Mouse (Mus musculus): ENCODE results near the gene Epha1. TPM values are rescaled to one million over a fixed set of nuclear protein-coding genes. Genes with fewer than 3 reads are reported as not detected.

Epha1 gene
- polyA plus RNA-seq, 1 experiment from 2014 or later, result 4.3 TPM

GRCm38 (mm10) chr6:42354076-42355019 is 18.7 kb downstream of the Epha1 start:
- DNase-seq (ENCODE audit: low spot score) (peak; percentile 85), ATAC-seq (ENCODE audit: low read depth) (no peak)
- no peak overlapping the region for H3K4me3 ChIP-seq (ENCODE audit: low read depth, low read length)
- peaks cover 72% of the 10 kb centered on the region for H3K36me3 ChIP-seq (ENCODE audit: control insufficient read depth, insufficient read depth, low read length)
- no peaks in the 10 kb centered on the region for H3K27me3 ChIP-seq (replicated peaks; ENCODE audit: control insufficient read depth, insufficient read depth, low read length)
- H3K27ac ChIP-seq (replicated peaks; ENCODE audit: low read depth, low read length), result no peak overlapping the region
- peaks cover 35% of the 10 kb centered on the region for H3K4me1 ChIP-seq (ENCODE audit: control insufficient read depth, insufficient read depth, low read length)
- H3K4me2 ChIP-seq (ENCODE audit: low read depth, low read length), result peak overlapping the region; percentile 90; the same call in 1 of the 2 replicates
- H3K9me3 ChIP-seq (ENCODE audit: control insufficient read depth, low read length), result no peaks in the 10 kb centered on the region
- 0 out of 2 replicates have a peak overlapping the region, but pooled peaks have one; percentile 2 for H3K9ac ChIP-seq (ENCODE audit: low read depth, low read length)
- 47% methylated on average over 11 of the region's 11 CpGs for WGBS

DNA sequence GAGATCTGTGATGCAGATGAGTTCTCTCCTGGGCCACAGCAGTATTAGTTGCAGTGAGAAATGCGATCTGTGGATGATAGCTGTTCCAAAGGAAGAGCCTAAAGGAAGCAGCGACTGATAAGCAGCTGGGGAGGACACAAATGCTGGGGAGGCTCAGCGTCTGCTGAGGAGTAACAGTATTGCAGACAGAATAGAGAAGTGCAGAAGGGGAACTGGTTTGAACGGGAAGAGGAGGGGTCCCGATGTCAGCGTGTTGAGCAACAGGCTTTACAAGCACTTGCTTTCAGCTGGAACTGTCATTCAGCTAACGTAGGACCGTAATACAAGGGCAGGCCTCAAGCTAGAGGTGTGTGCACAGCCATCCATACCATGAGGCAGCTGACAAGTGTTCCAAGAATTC is 19.9 kb downstream of the Epha1 start:
- Histone ChIP-seq H3K27ac (replicated peaks; ENCODE audit: low read depth, low read length) (no peak overlapping the region; the same call in 1 of the 2 replicates), H3K9me3 (ENCODE audit: control insufficient read depth, low read length) (no peaks in the 10 kb centered on the region), H3K9ac (ENCODE audit: low read depth, low read length) (no peak overlapping the region), H3K4me1 (ENCODE audit: control insufficient read depth, insufficient read depth, low read length) (peaks cover 35% of the 10 kb centered on the region), H3K4me3 (ENCODE audit: low read depth, low read length) (no peak overlapping the region), H3K4me2 (ENCODE audit: low read depth, low read length) (peak overlapping the region; percentile 90), H3K36me3 (ENCODE audit: control insufficient read depth, insufficient read depth, low read length) (peaks cover 60% of the 10 kb centered on the region), H3K27me3 (replicated peaks; ENCODE audit: control insufficient read depth, insufficient read depth, low read length) (no peaks in the 10 kb centered on the region)
- ATAC-seq (ENCODE audit: low read depth), result no peak
- WGBS, result 67% methylated on average over 8 of the region's 8 CpGs
- peak; percentile 58 for DNase-seq (ENCODE audit: low spot score)

DNA sequence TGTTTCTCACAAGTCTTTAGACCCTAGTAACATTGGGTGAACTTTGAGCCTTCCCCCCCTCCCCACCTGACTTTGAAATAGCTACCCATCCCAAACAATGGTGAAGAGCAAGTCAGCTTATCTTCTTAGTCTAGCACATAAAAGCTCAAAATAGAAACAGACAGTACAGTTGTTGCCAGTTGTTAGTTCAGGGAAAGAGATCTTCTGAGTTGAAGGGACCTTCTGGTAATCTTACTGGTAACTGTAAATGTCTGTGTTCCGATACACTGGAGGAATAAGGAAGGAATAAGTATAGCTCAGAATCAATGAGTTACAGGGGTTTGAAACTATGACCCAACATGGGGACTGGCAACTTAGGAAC is 20.6 kb downstream of the Epha1 start:
- no peak for ATAC-seq (ENCODE audit: low read depth)

GRCm38 (mm10) chr6:42351776-42352485 is 21.1 kb downstream of the Epha1 start:
- ATAC-seq (ENCODE audit: low read depth), result no peak
- peak overlapping the region; percentile 85 for H3K4me3 ChIP-seq (ENCODE audit: low read depth, low read length)
- H3K9me3 ChIP-seq (ENCODE audit: control insufficient read depth, low read length), result no peaks in the 10 kb centered on the region
- DNase-seq (ENCODE audit: low spot score), result no peak
- H3K4me1 ChIP-seq (ENCODE audit: control insufficient read depth, insufficient read depth, low read length), result peaks cover 35% of the 10 kb centered on the region
- WGBS, result 74% methylated on average over 7 of the region's 7 CpGs
- peak overlapping the region; percentile 95; the same call in 1 of the 2 replicates for H3K9ac ChIP-seq (ENCODE audit: low read depth, low read length)
- H3K36me3 ChIP-seq (ENCODE audit: control insufficient read depth, insufficient read depth, low read length), result peaks cover 48% of the 10 kb centered on the region
- H3K27ac ChIP-seq (replicated peaks; ENCODE audit: low read depth, low read length), result no peak overlapping the region
- no peaks in the 10 kb centered on the region for H3K27me3 ChIP-seq (replicated peaks; ENCODE audit: control insufficient read depth, insufficient read depth, low read length)
- peak overlapping the region; percentile 90 for H3K4me2 ChIP-seq (ENCODE audit: low read depth, low read length)

More for the DNA sequence above, 20.6 kb downstream of the Epha1 start:
- Histone ChIP-seq H3K36me3 (ENCODE audit: control insufficient read depth, insufficient read depth, low read length) (peaks cover 53% of the 10 kb centered on the region), H3K9ac (ENCODE audit: low read depth, low read length) (no peak overlapping the region), H3K4me1 (ENCODE audit: control insufficient read depth, insufficient read depth, low read length) (peaks cover 35% of the 10 kb centered on the region), H3K27ac (replicated peaks; ENCODE audit: low read depth, low read length) (no peak overlapping the region; the same call in 1 of the 2 replicates), H3K27me3 (replicated peaks; ENCODE audit: control insufficient read depth, insufficient read depth, low read length) (no peaks in the 10 kb centered on the region), H3K4me3 (ENCODE audit: low read depth, low read length) (peak overlapping the region; percentile 85; the same call in 1 of the 2 replicates), H3K4me2 (ENCODE audit: low read depth, low read length) (peak overlapping the region; percentile 90), H3K9me3 (ENCODE audit: control insufficient read depth, low read length) (no peaks in the 10 kb centered on the region)
- DNase-seq (ENCODE audit: low spot score), result no peak
- WGBS, result 88% methylated on average over 1 of the region's 1 CpGs

- 43% methylated on average over 11 of the region's 13 CpGs for WGBS
- Histone ChIP-seq H3K4me3 (ENCODE audit: low read depth, low read length) (peak overlapping the region; percentile 85), H3K9me3 (ENCODE audit: control insufficient read depth, low read length) (no peaks in the 10 kb centered on the region), H3K27ac (replicated peaks; ENCODE audit: low read depth, low read length) (peak overlapping the region; percentile 95; the same call in 1 of the 2 replicates), H3K36me3 (ENCODE audit: control insufficient read depth, insufficient read depth, low read length) (peaks cover 40% of the 10 kb centered on the region), H3K4me1 (ENCODE audit: control insufficient read depth, insufficient read depth, low read length) (peaks cover 35% of the 10 kb centered on the region), H3K4me2 (ENCODE audit: low read depth, low read length) (peak overlapping the region; percentile 90), H3K9ac (ENCODE audit: low read depth, low read length) (peak overlapping the region; percentile 95), H3K27me3 (replicated peaks; ENCODE audit: control insufficient read depth, insufficient read depth, low read length) (no peaks in the 10 kb centered on the region)
- ATAC-seq (ENCODE audit: low read depth) (no peak), DNase-seq (ENCODE audit: low spot score) (no peak)
These were observed 21.9 kb downstream of the Epha1 start for GRCm38 (mm10) chr6:42350968-42351775.

DNA sequence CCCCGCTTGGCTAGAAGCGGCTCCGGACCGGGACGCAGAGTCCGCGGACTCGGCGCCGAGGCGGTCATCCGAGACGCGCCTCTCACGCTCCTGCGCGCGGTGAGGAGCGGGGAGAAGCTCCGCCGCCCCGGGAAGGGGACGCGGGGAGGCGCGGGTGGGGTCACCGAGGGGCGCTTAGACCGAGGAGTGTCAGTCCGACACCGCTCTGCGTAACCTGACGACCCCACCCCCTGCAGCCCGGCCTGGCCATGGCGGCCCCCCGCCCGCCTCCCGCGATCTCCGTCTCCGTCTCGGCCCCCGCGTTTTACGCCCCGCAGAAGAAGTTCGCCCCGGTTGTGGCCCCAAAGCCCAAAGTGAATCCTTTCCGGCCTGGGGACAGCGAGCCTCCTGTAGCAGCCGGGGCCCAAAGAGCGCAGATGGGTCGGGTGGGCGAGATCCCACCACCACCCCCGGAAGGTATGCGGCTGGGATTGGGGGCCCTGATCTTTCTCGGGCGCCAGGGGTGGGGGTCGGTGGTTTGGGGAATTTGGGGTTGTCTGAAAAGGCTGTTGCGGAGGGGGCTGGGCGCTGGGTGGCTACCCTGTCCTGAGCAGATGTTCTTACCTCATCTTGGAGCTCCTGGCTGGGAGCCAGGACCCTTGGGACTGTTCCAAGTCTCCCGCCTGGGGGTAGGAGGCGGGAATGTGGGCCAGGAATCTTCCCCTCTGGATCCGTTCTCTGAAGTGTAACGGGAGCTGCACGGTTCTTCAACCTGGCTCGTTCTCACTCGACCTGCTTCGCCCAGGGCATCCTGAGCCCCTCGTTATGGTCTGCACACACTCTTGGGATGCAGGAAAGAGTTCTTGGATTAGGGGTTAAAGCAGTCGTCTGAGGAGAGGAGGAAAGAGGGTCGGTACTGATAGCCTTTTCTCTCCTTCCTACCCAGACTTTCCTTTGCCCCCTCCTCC is 22.8 kb downstream of the Epha1 start:
- Histone ChIP-seq H3K27ac (replicated peaks; ENCODE audit: low read depth, low read length) (peak overlapping the region; percentile 95), H3K36me3 (ENCODE audit: control insufficient read depth, insufficient read depth, low read length) (peaks cover 32% of the 10 kb centered on the region), H3K9me3 (ENCODE audit: control insufficient read depth, low read length) (no peaks in the 10 kb centered on the region), H3K4me1 (ENCODE audit: control insufficient read depth, insufficient read depth, low read length) (peaks cover 35% of the 10 kb centered on the region), H3K4me3 (ENCODE audit: low read depth, low read length) (peak overlapping the region; percentile 85), H3K4me2 (ENCODE audit: low read depth, low read length) (peak overlapping the region; percentile 90), H3K9ac (ENCODE audit: low read depth, low read length) (peak overlapping the region; percentile 95), H3K27me3 (replicated peaks; ENCODE audit: control insufficient read depth, insufficient read depth, low read length) (no peaks in the 10 kb centered on the region)
- ATAC-seq (ENCODE audit: low read depth) (peak; percentile 23), DNase-seq (ENCODE audit: low spot score) (peak; percentile 82)
- WGBS, result under 1% methylated on average over 43 of the region's 72 CpGs

DNA sequence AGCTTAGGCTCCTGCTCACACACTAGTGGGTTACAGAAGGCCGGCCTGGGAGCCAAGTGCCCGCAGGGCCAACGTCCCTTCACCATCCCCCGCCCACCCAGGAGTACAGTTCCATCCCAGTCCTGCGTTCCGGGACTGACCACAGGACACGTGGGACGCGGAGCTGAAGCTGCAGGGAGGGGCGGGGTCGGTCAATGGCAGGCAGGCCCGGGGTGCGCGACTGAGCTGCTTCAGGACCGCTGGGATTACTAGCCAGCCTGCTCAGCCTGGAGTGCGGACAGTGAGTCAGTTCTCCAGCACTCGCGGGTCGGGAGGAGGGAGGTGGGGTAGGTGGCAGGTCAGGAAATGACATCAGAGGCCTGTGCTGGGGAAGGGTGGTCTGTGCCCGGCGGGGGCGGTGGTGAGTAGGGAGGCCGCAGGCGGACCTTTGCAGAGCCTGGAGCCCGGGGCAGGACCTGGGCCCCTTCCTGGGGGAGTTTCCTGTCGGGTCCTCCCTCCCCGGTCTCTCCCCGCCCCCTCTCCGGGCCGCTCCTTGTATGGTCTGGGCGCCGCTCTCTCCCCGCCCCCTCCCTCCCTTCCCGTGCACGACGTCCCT is 23.5 kb downstream of the Epha1 start, which contains the start of gene Zyx:
Gene Zyx, plus strand, starts transcription at position 205 of the 595 bp plus-strand sequence.
- peaks cover 35% of the 10 kb centered on the region for H3K4me1 ChIP-seq (ENCODE audit: control insufficient read depth, insufficient read depth, low read length)
- peak; percentile 93 for ATAC-seq (ENCODE audit: low read depth)

More for the DNA sequence above, 23.5 kb downstream of the Epha1 start, which contains the start of gene Zyx:
- peak within 1 kb of the TSS; percentile 85 for H3K4me3 ChIP-seq (ENCODE audit: low read depth, low read length)
- no peaks in the 10 kb centered on the region for H3K27me3 ChIP-seq (replicated peaks; ENCODE audit: control insufficient read depth, insufficient read depth, low read length)
- WGBS, result under 1% methylated on average over 15 of the region's 36 CpGs
- peaks cover 24% of the 10 kb centered on the region for H3K36me3 ChIP-seq (ENCODE audit: control insufficient read depth, insufficient read depth, low read length)
- peak within 1 kb of the TSS; percentile 90 for H3K4me2 ChIP-seq (ENCODE audit: low read depth, low read length)
- peak within 1 kb of the TSS; percentile 95 for H3K9ac ChIP-seq (ENCODE audit: low read depth, low read length)
- DNase-seq (ENCODE audit: low spot score), result peak; percentile 96
- H3K27ac ChIP-seq (replicated peaks; ENCODE audit: low read depth, low read length), result peak within 1 kb of the TSS; percentile 95
- H3K9me3 ChIP-seq (ENCODE audit: control insufficient read depth, low read length), result no peaks in the 10 kb centered on the region

All from embryonic facial prominence, embryonic 14.5 days (tissue).